Mouse (Mus musculus): ENCODE measurements around the gene Rap1a.

Rap1a gene

GRCm38 (mm10) chr3:105806519-105807249, 5.5 kb upstream of the Rap1a start:
- no peak for DNase-seq (ENCODE audit: inconsistent ontology term)

- DNase-seq (ENCODE audit: inconsistent ontology term), result no peak
These were observed 2.5 kb upstream of the Rap1a start for GRCm38 (mm10) chr3:105803600-105803999.

GRCm38 (mm10) chr3:105800675-105801190, 403 bp downstream of the Rap1a start:
- DNase-seq (ENCODE audit: inconsistent ontology term), result peak; percentile 47

- DNase-seq (ENCODE audit: inconsistent ontology term), result no peak
These were observed 921 bp downstream of the Rap1a start for GRCm38 (mm10) chr3:105800156-105800674.

- DNase-seq (ENCODE audit: inconsistent ontology term), result no peak
These were observed 1.8 kb downstream of the Rap1a start for GRCm38 (mm10) chr3:105799375-105799774.

- no peak for DNase-seq (ENCODE audit: inconsistent ontology term)
These were observed 2.4 kb downstream of the Rap1a start for GRCm38 (mm10) chr3:105798770-105799169.

- DNase-seq (ENCODE audit: inconsistent ontology term), result no peak
These were observed 3.7 kb downstream of the Rap1a start for GRCm38 (mm10) chr3:105797427-105797826.

GRCm38 (mm10) chr3:105796761-105797160, 4.4 kb downstream of the Rap1a start:
- no peak for DNase-seq (ENCODE audit: inconsistent ontology term)

- DNase-seq (ENCODE audit: inconsistent ontology term), result no peak
These were observed 6.8 kb downstream of the Rap1a start for GRCm38 (mm10) chr3:105794309-105794708.

- DNase-seq (ENCODE audit: inconsistent ontology term), result no peak
These were observed 8.8 kb downstream of the Rap1a start for GRCm38 (mm10) chr3:105792309-105792708.

GRCm38 (mm10) chr3:105791129-105791528, 10.0 kb downstream of the Rap1a start:
- no peak for DNase-seq (ENCODE audit: inconsistent ontology term)

- no peak for DNase-seq (ENCODE audit: inconsistent ontology term)
These were observed 10.8 kb downstream of the Rap1a start for GRCm38 (mm10) chr3:105790338-105790737.

- DNase-seq (ENCODE audit: inconsistent ontology term), result no peak
These were observed 11.4 kb downstream of the Rap1a start for GRCm38 (mm10) chr3:105789776-105790175.

- DNase-seq (ENCODE audit: inconsistent ontology term), result no peak
These were observed 13.8 kb downstream of the Rap1a start for GRCm38 (mm10) chr3:105787328-105787727.

GRCm38 (mm10) chr3:105785865-105786264, 15.3 kb downstream of the Rap1a start:
- DNase-seq (ENCODE audit: inconsistent ontology term), result no peak

- no peak for DNase-seq (ENCODE audit: inconsistent ontology term)
These were observed 17.3 kb downstream of the Rap1a start for GRCm38 (mm10) chr3:105783809-105784208.

GRCm38 (mm10) chr3:105782406-105782805, 18.7 kb downstream of the Rap1a start:
- DNase-seq (ENCODE audit: inconsistent ontology term), result no peak

GRCm38 (mm10) chr3:105777997-105778396, 23.1 kb downstream of the Rap1a start:
- DNase-seq (ENCODE audit: inconsistent ontology term), result no peak

GRCm38 (mm10) chr3:105774496-105774895, 26.6 kb downstream of the Rap1a start:
- no peak for DNase-seq (ENCODE audit: inconsistent ontology term)

GRCm38 (mm10) chr3:105771534-105771933, 29.6 kb downstream of the Rap1a start:
- DNase-seq (ENCODE audit: inconsistent ontology term), result no peak

- DNase-seq (ENCODE audit: inconsistent ontology term), result no peak
These were observed 30.3 kb downstream of the Rap1a start for GRCm38 (mm10) chr3:105770836-105771235.

- DNase-seq (ENCODE audit: inconsistent ontology term), result no peak
These were observed 31.8 kb downstream of the Rap1a start for GRCm38 (mm10) chr3:105769380-105769779.

- no peak for DNase-seq (ENCODE audit: inconsistent ontology term)
These were observed 32.6 kb downstream of the Rap1a start for GRCm38 (mm10) chr3:105768529-105768928.

Measured in Muller cell, postnatal 12 days (primary cell).